Mouse (Mus musculus) lung, postnatal 0 days (tissue): ENCODE measurements around the gene Zdhhc16. TPM values are rescaled to one million over a fixed set of nuclear protein-coding genes. Genes with fewer than 3 reads are reported as not detected.

ENCODE experiments used
- ATAC-seq: fragments of 200-750 bp; cut with Nextera tagmentation; 2 replicates; pipeline ENCODE4 v1.8.0; 2017; ENCODE audit warnings: moderate library complexity
- DNase-seq: peaks from one replicate; pipeline ENCODE4 v3.0.0-alpha.2; 2016; ENCODE audit warnings: low spot score
- H3K27ac ChIP-seq: fragments of 300-500 bp; sonication (generic); 2 replicates; pipeline ENCODE4 v1.5.1; 2014; ENCODE audit warnings: antibody characterized with exemption, mild to moderate bottlenecking, low read length, mixed read lengths
- H3K27me3 ChIP-seq: fragments of 300-500 bp; sonication (generic); replicated peaks from 2 replicates; pipeline ENCODE4 v1.6.1; 2014; ENCODE audit warnings: low read length, mixed read lengths; ENCODE audit not compliant: insufficient read depth
- H3K36me3 ChIP-seq: fragments of 300-500 bp; sonication (generic); 2 replicates; pipeline ENCODE4 v1.6.1; 2014; ENCODE audit warnings: low read length, mixed read lengths; ENCODE audit not compliant: insufficient read depth
- H3K4me1 ChIP-seq: fragments of 300-500 bp; sonication (generic); 2 replicates; pipeline ENCODE4 v1.6.1; 2014; ENCODE audit warnings: antibody characterized with exemption, low read depth, low read length, mixed read lengths; ENCODE audit not compliant: insufficient read depth
- H3K4me2 ChIP-seq: fragments of 300-500 bp; sonication (generic); replicated peaks from 2 replicates; pipeline ENCODE4 v1.6.1; 2014; ENCODE audit warnings: low read depth, mild to moderate bottlenecking, low read length, moderate library complexity, mixed read lengths
- H3K4me3 ChIP-seq: fragments of 300-500 bp; sonication (generic); 2 replicates; pipeline ENCODE4 v1.5.1; 2014; ENCODE audit warnings: low read depth, low read length
- H3K9ac ChIP-seq: fragments of 300-500 bp; sonication (generic); replicated peaks from 2 replicates; pipeline ENCODE4 v1.6.1; 2014; ENCODE audit warnings: low read depth, mild to moderate bottlenecking
- H3K9me3 ChIP-seq: fragments of 300-500 bp; sonication (generic); 2 replicates; pipeline ENCODE4 v1.6.1; 2016; ENCODE audit warnings: low read length, mixed read lengths
- CTCF ChIP-seq: IDR thresholded peaks from 2 replicates; pipeline ENCODE4 v1.5.1; 2016; ENCODE audit warnings: antibody characterized with exemption, mild to moderate bottlenecking
- EP300 ChIP-seq: IDR thresholded peaks from 2 replicates; pipeline ENCODE4 v1.6.1; 2016; ENCODE audit warnings: antibody characterized with exemption, mild to moderate bottlenecking, control low read depth
- WGBS: fragments of 180-500 bp; shearing (Covaris S2); extraction: QIAGEN DNeasy Blood & Tissue Kit; methylation state at CpG from one replicate; pipeline ENCODE4 v1.1.7; 2014; 5-methylcytosine and 5-hydroxymethylcytosine counted together
- polyA plus RNA-seq: library from polyadenylated mRNA; unstranded; fragments of >200 nt; fragmentation: Nextera tagmentation; extraction: Ambion mirVana; gene quantifications from 2 replicates; pipeline ENCODE4 v1.2.1, GENCODE M21; 2015

The Zdhhc16 gene
- polyA plus RNA-seq, 1 experiment from 2014 or later, result 55.1 TPM

GRCm38 (mm10) chr19:41896319-41896711, 37.0 kb upstream of the Zdhhc16 start:
- H3K4me2 ChIP-seq, result peak overlapping the region; percentile 89

GRCm38 (mm10) chr19:41898860-41899259, 34.4 kb upstream of the Zdhhc16 start:
- peaks cover 9% of the 10 kb centered on the region; the same call in 1 of the 2 replicates for H3K4me1 ChIP-seq
- H3K36me3 ChIP-seq, result no peaks in the 10 kb centered on the region
- no peak overlapping the region for H3K27ac ChIP-seq
- H3K27me3 ChIP-seq, result no peaks in the 10 kb centered on the region
- ATAC-seq (no peak), DNase-seq (peak; percentile 77)
- H3K4me3 ChIP-seq, result no peak overlapping the region
- TF ChIP-seq CTCF (peak; percentile 80), EP300 (no peak)
- 47% methylated on average over 4 of the region's 4 CpGs for WGBS
- no peaks in the 10 kb centered on the region for H3K9me3 ChIP-seq
- H3K4me2 ChIP-seq, result no peak overlapping the region
- no peak overlapping the region for H3K9ac ChIP-seq

More at GRCm38 (mm10) chr19:41896319-41896711, 37.0 kb upstream of the Zdhhc16 start:
- TF ChIP-seq CTCF (no peak), EP300 (no peak)
- H3K27ac ChIP-seq, result no peak overlapping the region
- peak overlapping the region; percentile 67 for H3K4me3 ChIP-seq
- H3K9ac ChIP-seq, result no peak overlapping the region
- ATAC-seq (0 out of 2 replicates have a peak, but pooled peaks have one; percentile 7), DNase-seq (no peak)
- H3K4me1 ChIP-seq, result peaks cover 9% of the 10 kb centered on the region; the same call in 1 of the 2 replicates
- H3K27me3 ChIP-seq, result no peaks in the 10 kb centered on the region
- WGBS, result 12% methylated on average over 18 of the region's 18 CpGs
- H3K9me3 ChIP-seq, result no peaks in the 10 kb centered on the region
- H3K36me3 ChIP-seq, result no peaks in the 10 kb centered on the region

GRCm38 (mm10) chr19:41900495-41901090, 32.7 kb upstream of the Zdhhc16 start:
- no peaks in the 10 kb centered on the region for H3K9me3 ChIP-seq
- H3K27ac ChIP-seq, result no peak overlapping the region
- no peak for ATAC-seq
- H3K4me1 ChIP-seq, result peaks cover 4% of the 10 kb centered on the region; the same call in 1 of the 2 replicates
- 83% methylated on average over 8 of the region's 8 CpGs for WGBS
- no peak overlapping the region for H3K4me2 ChIP-seq
- DNase-seq, result no peak
- H3K9ac ChIP-seq, result no peak overlapping the region
- no peak overlapping the region for H3K4me3 ChIP-seq
- TF ChIP-seq EP300 (no peak), CTCF (no peak)
- H3K27me3 ChIP-seq, result no peaks in the 10 kb centered on the region
- H3K36me3 ChIP-seq, result no peaks in the 10 kb centered on the region

GRCm38 (mm10) chr19:41901696-41902095, 31.6 kb upstream of the Zdhhc16 start:
- ATAC-seq (no peak), DNase-seq (no peak)
- Histone ChIP-seq H3K27ac (no peak overlapping the region), H3K27me3 (no peaks in the 10 kb centered on the region), H3K9ac (no peak overlapping the region), H3K9me3 (no peaks in the 10 kb centered on the region), H3K4me3 (no peak overlapping the region), H3K4me1 (0 out of 2 replicates have a peak, but pooled peaks cover under 1% of the 10 kb centered on the region), H3K36me3 (no peaks in the 10 kb centered on the region), H3K4me2 (no peak overlapping the region)
- TF ChIP-seq EP300, result no peak
- TF ChIP-seq CTCF, result no peak
- 40% methylated on average over 2 of the region's 2 CpGs for WGBS

GRCm38 (mm10) chr19:41902848-41903593, 30.3 kb upstream of the Zdhhc16 start:
- WGBS, result 78% methylated on average over 10 of the region's 10 CpGs
- ATAC-seq, result no peak

GRCm38 (mm10) chr19:41905246-41905645, 28.0 kb upstream of the Zdhhc16 start:
- Histone ChIP-seq H3K9ac (no peak overlapping the region), H3K27me3 (no peaks in the 10 kb centered on the region), H3K4me2 (no peak overlapping the region), H3K4me1 (peaks cover 8% of the 10 kb centered on the region; the same call in 1 of the 2 replicates), H3K9me3 (no peaks in the 10 kb centered on the region), H3K27ac (no peak overlapping the region), H3K4me3 (no peak overlapping the region), H3K36me3 (no peaks in the 10 kb centered on the region)
- DNase-seq (no peak), ATAC-seq (no peak)
- WGBS, result 71% methylated on average over 2 of the region's 2 CpGs
- no peak for TF ChIP-seq CTCF
- no peak for TF ChIP-seq EP300

More at GRCm38 (mm10) chr19:41902848-41903593, 30.3 kb upstream of the Zdhhc16 start:
- peaks cover 8% of the 10 kb centered on the region; the same call in 1 of the 2 replicates for H3K4me1 ChIP-seq
- H3K27ac ChIP-seq, result no peak overlapping the region
- DNase-seq, result no peak
- no peaks in the 10 kb centered on the region for H3K36me3 ChIP-seq
- no peak overlapping the region for H3K9ac ChIP-seq
- no peaks in the 10 kb centered on the region for H3K27me3 ChIP-seq
- no peaks in the 10 kb centered on the region for H3K9me3 ChIP-seq
- no peak overlapping the region for H3K4me2 ChIP-seq
- no peak overlapping the region for H3K4me3 ChIP-seq
- TF ChIP-seq EP300 (no peak), CTCF (no peak)
